Mouse (Mus musculus): Measurements from ENCODE around the gene F2. TPM values are rescaled to one million over a fixed set of nuclear protein-coding genes. Genes with fewer than 3 reads are reported as not detected.
"Not testable (repeated sequence)": the region's sequence is repeated elsewhere in the genome, so short reads cannot be mapped to it uniquely, and the experiment has no call there.

The F2 gene
- polyA plus RNA-seq, 1 experiment, result 6.2 TPM

- no peaks in the 10 kb centered on the region for H3K36me3 ChIP-seq (ENCODE audit: control insufficient read depth, insufficient read depth)
- H3K27me3 ChIP-seq (ENCODE audit: control insufficient read depth, insufficient read depth, insufficient read length), result no peaks in the 10 kb centered on the region
- no peak for TF ChIP-seq TCF3 (IDR thresholded peaks at IDR 0.05; ENCODE audit: insufficient read length, low read depth)
- TF ChIP-seq CEBPB (IDR thresholded peaks at IDR 0.05; ENCODE audit: insufficient read depth, poor library complexity, severe bottlenecking), result no peak
- no peak for TF ChIP-seq TCF12 (IDR thresholded peaks at IDR 0.05; ENCODE audit: insufficient read depth, poor library complexity, severe bottlenecking)
- TF ChIP-seq POLR2AphosphoS2 (IDR thresholded peaks at IDR 0.05; ENCODE audit: insufficient read length, low read depth), result no peak
- no peak for TF ChIP-seq MYOG (IDR thresholded peaks at IDR 0.05; ENCODE audit: control insufficient read depth in 1 of 3, insufficient read depth in 1 of 3, insufficient read length in 2 of 3, low read depth in 2 of 3)
- TF ChIP-seq REST (IDR thresholded peaks at IDR 0.05; ENCODE audit: insufficient read depth, insufficient read length), result no peak
- TF ChIP-seq MAX (IDR thresholded peaks at IDR 0.05; ENCODE audit: low read depth), result no peak
- no peak for TF ChIP-seq E2F4 (IDR thresholded peaks at IDR 0.05; ENCODE audit: insufficient read depth)
- TF ChIP-seq MYOD1 (IDR thresholded peaks at IDR 0.05; ENCODE audit: control insufficient read depth in 1 of 3, insufficient read length in 2 of 3, low read depth in 2 of 3), result no peak
- no peak for TF ChIP-seq SRF (IDR thresholded peaks at IDR 0.05; ENCODE audit: control insufficient read depth, insufficient read length, low read depth)
- no peak for TF ChIP-seq USF1 (IDR thresholded peaks at IDR 0.05; ENCODE audit: low read depth)
- TF ChIP-seq POLR2A (IDR thresholded peaks at IDR 0.05; ENCODE audit: insufficient read length, low read depth), result no peak
- no peak overlapping the region for H3K4me3 ChIP-seq
- H3K79me2 ChIP-seq (ENCODE audit: control insufficient read depth, insufficient read depth), result no peaks in the 10 kb centered on the region
- H3K4me2 ChIP-seq (ENCODE audit: low read depth), result peak overlapping the region; percentile 47
- no peak overlapping the region for H3ac ChIP-seq (ENCODE audit: control insufficient read depth, insufficient read length)
Measured at GRCm38 (mm10) chr2:91631826-91632225, 4.4 kb downstream of the F2 start.

DNA sequence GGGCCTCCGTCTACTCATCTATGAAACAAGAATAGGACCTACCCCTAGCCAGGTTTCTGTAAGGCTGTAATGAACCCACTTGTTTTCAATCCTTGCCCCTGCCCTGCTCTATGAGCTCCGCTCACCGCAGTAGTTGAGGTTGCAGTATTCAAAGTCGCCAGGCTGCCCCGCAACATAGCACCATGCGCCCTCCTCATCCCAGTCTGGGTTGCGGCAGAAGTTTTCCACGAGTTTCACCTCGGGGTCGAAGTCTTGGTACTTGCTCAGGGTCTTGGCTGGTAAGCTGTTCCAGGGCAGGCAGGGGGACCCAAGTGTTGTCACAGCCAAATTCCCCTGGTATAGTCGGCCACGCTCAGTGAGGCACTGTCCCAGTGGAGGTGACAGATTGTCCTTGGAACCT lies 5.8 kb downstream of the F2 start:
- TF ChIP-seq MAX (IDR thresholded peaks at IDR 0.05; ENCODE audit: low read depth) (no peak), CEBPB (IDR thresholded peaks at IDR 0.05; ENCODE audit: insufficient read depth, poor library complexity, severe bottlenecking) (no peak), MYOG (IDR thresholded peaks at IDR 0.05; ENCODE audit: control insufficient read depth in 1 of 3, insufficient read depth in 1 of 3, insufficient read length in 2 of 3, low read depth in 2 of 3) (no peak), SRF (IDR thresholded peaks at IDR 0.05; ENCODE audit: control insufficient read depth, insufficient read length, low read depth) (no peak), MYOD1 (IDR thresholded peaks at IDR 0.05; ENCODE audit: control insufficient read depth in 1 of 3, insufficient read length in 2 of 3, low read depth in 2 of 3) (no peak), TCF3 (IDR thresholded peaks at IDR 0.05; ENCODE audit: insufficient read length, low read depth) (no peak), E2F4 (IDR thresholded peaks at IDR 0.05; ENCODE audit: insufficient read depth) (no peak), POLR2AphosphoS2 (IDR thresholded peaks at IDR 0.05; ENCODE audit: insufficient read length, low read depth) (no peak), POLR2A (IDR thresholded peaks at IDR 0.05; ENCODE audit: insufficient read length, low read depth) (no peak), TCF12 (IDR thresholded peaks at IDR 0.05; ENCODE audit: insufficient read depth, poor library complexity, severe bottlenecking) (no peak), USF1 (IDR thresholded peaks at IDR 0.05; ENCODE audit: low read depth) (no peak), REST (IDR thresholded peaks at IDR 0.05; ENCODE audit: insufficient read depth, insufficient read length) (no peak)

GRCm38 (mm10) chr2:91629682-91630081 lies 6.5 kb downstream of the F2 start:
- Histone ChIP-seq H3K27me3 (ENCODE audit: control insufficient read depth, insufficient read depth, insufficient read length) (no peaks in the 10 kb centered on the region), H3K4me2 (ENCODE audit: low read depth) (peak overlapping the region; percentile 2), H3K36me3 (ENCODE audit: control insufficient read depth, insufficient read depth) (no peaks in the 10 kb centered on the region), H3K79me2 (ENCODE audit: control insufficient read depth, insufficient read depth) (no peaks in the 10 kb centered on the region), H3ac (ENCODE audit: control insufficient read depth, insufficient read length) (no peak overlapping the region), H3K4me3 (no peak overlapping the region)
- TF ChIP-seq POLR2AphosphoS2 (IDR thresholded peaks at IDR 0.05; ENCODE audit: insufficient read length, low read depth) (no peak), TCF3 (IDR thresholded peaks at IDR 0.05; ENCODE audit: insufficient read length, low read depth) (no peak), E2F4 (IDR thresholded peaks at IDR 0.05; ENCODE audit: insufficient read depth) (no peak), USF1 (IDR thresholded peaks at IDR 0.05; ENCODE audit: low read depth) (no peak), MYOD1 (IDR thresholded peaks at IDR 0.05; ENCODE audit: control insufficient read depth in 1 of 3, insufficient read length in 2 of 3, low read depth in 2 of 3) (no peak), CEBPB (IDR thresholded peaks at IDR 0.05; ENCODE audit: insufficient read depth, poor library complexity, severe bottlenecking) (no peak), POLR2A (IDR thresholded peaks at IDR 0.05; ENCODE audit: insufficient read length, low read depth) (no peak), TCF12 (IDR thresholded peaks at IDR 0.05; ENCODE audit: insufficient read depth, poor library complexity, severe bottlenecking) (no peak), MYOG (IDR thresholded peaks at IDR 0.05; ENCODE audit: control insufficient read depth in 1 of 3, insufficient read depth in 1 of 3, insufficient read length in 2 of 3, low read depth in 2 of 3) (peak in 1 of 3 experiments; percentile 2)

More for the DNA sequence above, 5.8 kb downstream of the F2 start:
- no peak overlapping the region for H3K4me3 ChIP-seq
- H3K36me3 ChIP-seq (ENCODE audit: control insufficient read depth, insufficient read depth), result no peaks in the 10 kb centered on the region
- H3K27me3 ChIP-seq (ENCODE audit: control insufficient read depth, insufficient read depth, insufficient read length), result no peaks in the 10 kb centered on the region
- H3K79me2 ChIP-seq (ENCODE audit: control insufficient read depth, insufficient read depth), result no peaks in the 10 kb centered on the region
- no peak overlapping the region for H3K4me2 ChIP-seq (ENCODE audit: low read depth)
- no peak overlapping the region for H3ac ChIP-seq (ENCODE audit: control insufficient read depth, insufficient read length)

DNA sequence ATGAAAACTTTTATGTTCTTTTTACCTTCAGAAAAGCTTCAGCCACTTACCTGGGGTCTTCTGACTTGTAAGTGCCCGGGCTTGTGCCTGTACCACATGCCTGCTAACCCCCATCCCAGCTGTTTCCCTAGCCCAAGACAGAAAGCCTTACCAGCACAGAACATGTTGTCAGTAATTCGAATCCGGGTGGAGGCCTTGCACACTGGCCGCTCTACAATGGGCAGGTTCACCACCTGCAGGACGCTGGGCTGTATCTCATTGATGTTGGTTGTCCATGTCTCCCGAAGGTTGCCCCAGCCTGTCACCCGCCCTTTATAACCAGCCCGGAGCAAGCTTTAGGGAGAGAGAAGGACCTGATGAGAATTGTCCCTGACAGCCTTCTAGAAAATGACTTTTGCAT lies 8.0 kb downstream of the F2 start:
- no peak for TF ChIP-seq TCF12 (IDR thresholded peaks at IDR 0.05; ENCODE audit: insufficient read depth, poor library complexity, severe bottlenecking)
- TF ChIP-seq MYOG (IDR thresholded peaks at IDR 0.05; ENCODE audit: control insufficient read depth in 1 of 3, insufficient read depth in 1 of 3, insufficient read length in 2 of 3, low read depth in 2 of 3), result peak in 1 of 3 experiments; percentile 43
- Histone ChIP-seq H3K36me3 (ENCODE audit: control insufficient read depth, insufficient read depth) (no peaks in the 10 kb centered on the region), H3ac (ENCODE audit: control insufficient read depth, insufficient read length) (no peak overlapping the region), H3K4me2 (ENCODE audit: low read depth) (no peak overlapping the region), H3K79me2 (ENCODE audit: control insufficient read depth, insufficient read depth) (no peaks in the 10 kb centered on the region), H3K4me3 (no peak overlapping the region), H3K27me3 (ENCODE audit: control insufficient read depth, insufficient read depth, insufficient read length) (no peaks in the 10 kb centered on the region)

- Histone ChIP-seq H3K36me3 (ENCODE audit: control insufficient read depth, insufficient read depth) (peaks cover 2% of the 10 kb centered on the region), H3K4me3 (no peak overlapping the region), H3K4me2 (ENCODE audit: low read depth) (no peak overlapping the region), H3K27me3 (ENCODE audit: control insufficient read depth, insufficient read depth, insufficient read length) (no peaks in the 10 kb centered on the region), H3ac (ENCODE audit: control insufficient read depth, insufficient read length) (no peak overlapping the region), H3K79me2 (ENCODE audit: control insufficient read depth, insufficient read depth) (no peaks in the 10 kb centered on the region)
- TF ChIP-seq SRF (IDR thresholded peaks at IDR 0.05; ENCODE audit: control insufficient read depth, insufficient read length, low read depth) (no peak), USF1 (IDR thresholded peaks at IDR 0.05; ENCODE audit: low read depth) (no peak), MYOD1 (IDR thresholded peaks at IDR 0.05; ENCODE audit: control insufficient read depth in 1 of 3, insufficient read length in 2 of 3, low read depth in 2 of 3) (no peak), POLR2AphosphoS2 (IDR thresholded peaks at IDR 0.05; ENCODE audit: insufficient read length, low read depth) (no peak), MYOG (IDR thresholded peaks at IDR 0.05; ENCODE audit: control insufficient read depth in 1 of 3, insufficient read depth in 1 of 3, insufficient read length in 2 of 3, low read depth in 2 of 3) (no peak), REST (IDR thresholded peaks at IDR 0.05; ENCODE audit: insufficient read depth, insufficient read length) (no peak), POLR2A (IDR thresholded peaks at IDR 0.05; ENCODE audit: insufficient read length, low read depth) (no peak), CEBPB (IDR thresholded peaks at IDR 0.05; ENCODE audit: insufficient read depth, poor library complexity, severe bottlenecking) (no peak)
Measured at GRCm38 (mm10) chr2:91627486-91627885, 8.7 kb downstream of the F2 start.

DNA sequence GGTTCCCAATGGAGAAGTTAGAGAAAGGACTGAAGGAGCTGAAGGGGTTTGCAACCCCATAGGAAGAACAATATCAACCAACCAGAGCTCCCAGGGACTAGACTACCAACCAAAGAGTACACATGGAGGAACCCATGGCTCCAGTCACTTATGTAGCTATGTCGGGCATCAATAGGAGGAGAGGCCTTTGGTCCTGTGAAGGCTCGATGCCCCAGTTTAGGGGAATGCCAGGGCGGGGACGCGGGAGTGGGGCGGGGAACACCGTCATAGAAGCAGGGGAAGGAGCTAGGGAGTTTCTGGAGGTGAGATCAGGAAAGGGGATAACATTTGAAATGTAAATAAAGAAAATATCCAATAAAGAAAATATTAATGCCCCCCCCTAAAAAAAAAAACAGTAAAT lies 12.8 kb downstream of the F2 start:
- not testable (repeated sequence) for H3K4me2 ChIP-seq (ENCODE audit: low read depth); H3K27me3 ChIP-seq (ENCODE audit: control insufficient read depth, insufficient read depth, insufficient read length); H3K79me2 ChIP-seq (ENCODE audit: control insufficient read depth, insufficient read depth); H3K4me3 ChIP-seq; H3ac ChIP-seq (ENCODE audit: control insufficient read depth, insufficient read length)
- peaks cover 35% of the 10 kb centered on the region for H3K36me3 ChIP-seq (ENCODE audit: control insufficient read depth, insufficient read depth)
